Mouse (Mus musculus) heart, postnatal 0 days (tissue): Measurements from ENCODE around the gene Stum.

Experiments
- CTCF ChIP-seq: IDR thresholded peaks from 2 replicates; pipeline ENCODE4 v1.5.1; 2016; ENCODE audit warnings: antibody characterized with exemption, control low read depth, low read depth
- EP300 ChIP-seq: IDR thresholded peaks from 2 replicates; pipeline ENCODE4 v1.6.1; 2016; ENCODE audit warnings: antibody characterized with exemption, low read depth

DNA sequence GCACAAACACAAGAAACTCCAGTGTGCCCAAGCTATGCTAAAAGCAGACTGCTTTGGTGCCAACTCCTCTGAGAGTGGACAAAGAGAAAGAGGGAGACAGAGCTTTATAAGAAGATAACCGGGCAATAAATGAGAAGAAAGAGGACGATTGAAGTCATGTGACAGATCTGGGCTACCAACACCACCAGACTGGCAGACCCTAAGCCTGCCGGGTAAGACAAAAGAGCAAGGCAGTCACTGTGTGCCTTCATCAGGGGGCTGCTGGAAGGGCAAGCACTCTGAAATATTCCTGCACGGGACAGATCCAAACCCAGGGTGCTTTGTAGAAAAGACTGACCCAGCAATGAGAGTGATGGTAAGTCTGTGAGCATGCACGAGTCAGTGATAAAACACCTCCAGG lies 20.2 kb upstream of the Stum start:
- no peak for TF ChIP-seq EP300
- no peak for TF ChIP-seq CTCF
